Mouse (Mus musculus) gastrocnemius, postnatal 36 days (tissue): ENCODE results near the gene Gm28044. TPM values are rescaled to one million over a fixed set of nuclear protein-coding genes. Genes with fewer than 3 reads are reported as not detected.
A peak's percentile ranks its signal among the peaks of the same experiment; 100 is the strongest.
"Not testable (repeated sequence)": the region's sequence is repeated elsewhere in the genome, so short reads cannot be mapped to it uniquely, and the experiment has no call there.

ENCODE experiments used
- DNase-seq, 2 experiments: peaks; one replicate each; pipeline ENCODE4 v3.0.0; 2022
- intact Hi-C: fragments of 180-260 bp; cut with DNase I; formaldehyde crosslinking; loops from one replicate; pipeline ENCODE4 v1.15.1; 2025
- long read RNA-seq, 2 experiments: library from polyadenylated mRNA; stranded (forward); transcript quantifications; one replicate each; pipeline ENCODE4 v2.0.0; 2021
- total RNA-seq, 2 experiments: library from RNA; stranded (reverse); gene quantifications; 2 replicates each; pipeline ENCODE4 v1.2.3; 2021

The Gm28044 gene
- not detected for total RNA-seq
- long read RNA-seq, experiment 1 = 0 reads
- long read RNA-seq, experiment 2, partial matches to known transcripts = 1 of 1 reads
- long read RNA-seq, experiment 2, other reads (novel, unspliced or antisense) = 0 of 1 reads

- DNase-seq = peak; percentile 76 to 85
- intact Hi-C loops = no loop called here
These were observed at the start of gene Gm28044, which contains the start of gene Zfp953 for GRCm38 (mm10) chr13:67360131-67360744. Gene Gm28044, minus strand, starts transcription at chr13:67360536. Gene Zfp953, minus strand, starts transcription at chr13:67360605.

- DNase-seq = peak; percentile 56 to 62
These were observed 39.0 kb upstream of the Gm28044 start, which contains the start of gene Zfp429 for GRCm38 (mm10) chr13:67399183-67399903. Gene Zfp429, minus strand, starts transcription at chr13:67399819.

GRCm38 (mm10) chr13:67376255-67376654 lies 15.9 kb upstream of the Gm28044 start:
- DNase-seq, intact Hi-C loops: not testable (repeated sequence)

More at GRCm38 (mm10) chr13:67399183-67399903, 39.0 kb upstream of the Gm28044 start, which contains the start of gene Zfp429:
- intact Hi-C loops = not testable (repeated sequence)

- DNase-seq = peak; percentile 27 to 28
- intact Hi-C loops = not testable (repeated sequence)
These were observed 14.9 kb upstream of the Gm28044 start, which contains the start of the genes Gm28041 and Zfp456 for GRCm38 (mm10) chr13:67375050-67375911. Gene Gm28041, minus strand, starts transcription at chr13:67375733. Gene Zfp456, minus strand, starts transcription at chr13:67375810.

- intact Hi-C loops = no loop called here
- DNase-seq = no peak
These were observed 8.5 kb downstream of the Gm28044 start for GRCm38 (mm10) chr13:67351854-67352253.

- intact Hi-C loops = no loop called here
- no peak for DNase-seq
These were observed 16.9 kb downstream of the Gm28044 start for GRCm38 (mm10) chr13:67343422-67343821.

- DNase-seq = no peak
- intact Hi-C loops = no loop called here
These were observed 27.5 kb downstream of the Gm28044 start for GRCm38 (mm10) chr13:67332877-67333276.

GRCm38 (mm10) chr13:67332019-67332724 lies 28.2 kb downstream of the Gm28044 start, which contains the start of gene Zfp595:
Gene Zfp595, minus strand, starts transcription at chr13:67332570.
- intact Hi-C loops = no loop called here
- peak; percentile 65 to 69 for DNase-seq

- no peak for DNase-seq
- intact Hi-C loops = loop anchor here (5.0 kb wide), 1 partner anchor 179 kb away; no protein-coding TSS in a partner anchor
These were observed 53.6 kb downstream of the Gm28044 start for GRCm38 (mm10) chr13:67306718-67307117.

- peak; percentile 69 to 75 for DNase-seq
- intact Hi-C loops = loop anchor here (5.0 kb wide), 1 partner anchor 179 kb away; no protein-coding TSS in a partner anchor
These were observed 54.3 kb downstream of the Gm28044 start, which contains the start of gene Zfp457 for GRCm38 (mm10) chr13:67305822-67306672. Gene Zfp457, minus strand, starts transcription at chr13:67306485.

GRCm38 (mm10) chr13:67278314-67278713 lies 82.0 kb downstream of the Gm28044 start, which contains the start of gene Zfp458:
Gene Zfp458, minus strand, starts transcription at chr13:67278466.
- intact Hi-C loops = no loop called here

GRCm38 (mm10) chr13:67269383-67270065 lies 90.8 kb downstream of the Gm28044 start:
- intact Hi-C loops = loop anchor here (5.0 kb wide), 1 partner anchor 33 kb away; no protein-coding TSS in a partner anchor
- DNase-seq = not testable (repeated sequence)

More at GRCm38 (mm10) chr13:67278314-67278713, 82.0 kb downstream of the Gm28044 start, which contains the start of gene Zfp458:
- no peak for DNase-seq

GRCm38 (mm10) chr13:67268568-67269369 lies 91.6 kb downstream of the Gm28044 start:
- intact Hi-C loops = loop anchor here (5.0 kb wide), 1 partner anchor 34 kb away; no protein-coding TSS in a partner anchor

More at GRCm38 (mm10) chr13:67268568-67269369, 91.6 kb downstream of the Gm28044 start:
- peak; percentile 31 to 56 for DNase-seq
